Mouse (Mus musculus): Measurements from ENCODE around the gene Rgs14. TPM values are rescaled to one million over a fixed set of nuclear protein-coding genes. Genes with fewer than 3 reads are reported as not detected.

Gene Rgs14
- polyA plus RNA-seq (2014; fragmentation: Illumina TruSeq; extraction: RNeasy Lipid Tissue Mini Kit (QIAGEN cat#74804); ENCODE audit: low replicate concordance): not detected

DNA sequence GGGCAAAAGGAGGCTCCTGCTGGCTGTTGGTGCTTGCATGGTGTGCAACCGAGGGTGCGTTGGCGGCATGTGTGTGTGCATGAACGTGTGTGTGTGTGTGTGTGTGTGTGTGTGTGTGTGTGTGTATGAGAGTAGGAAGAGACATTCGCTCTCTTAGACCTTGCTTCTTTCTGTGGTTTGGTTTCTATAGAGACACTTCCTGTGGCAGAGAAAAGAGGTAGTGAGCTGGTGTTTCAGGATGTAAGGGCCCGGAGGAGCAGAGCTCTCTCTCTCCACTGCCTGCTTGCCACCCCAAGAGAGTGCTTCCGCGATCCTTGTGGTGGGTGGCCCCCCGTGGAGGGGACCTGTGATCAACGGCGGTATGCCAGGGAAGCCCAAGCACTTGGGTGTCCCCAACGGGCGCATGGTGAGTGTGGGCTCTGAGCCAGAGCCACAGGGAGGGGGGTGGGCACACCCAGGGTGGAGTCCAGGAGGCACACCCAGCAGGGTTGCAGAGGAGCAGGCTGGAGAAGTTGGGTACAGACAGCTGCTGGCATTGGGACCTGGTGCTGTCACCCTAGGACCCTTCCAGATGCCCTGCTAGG, at the start of gene Rgs14:
Rgs14 (plus strand) TSS at position 202 of the 584 bp plus-strand sequence.

DNA sequence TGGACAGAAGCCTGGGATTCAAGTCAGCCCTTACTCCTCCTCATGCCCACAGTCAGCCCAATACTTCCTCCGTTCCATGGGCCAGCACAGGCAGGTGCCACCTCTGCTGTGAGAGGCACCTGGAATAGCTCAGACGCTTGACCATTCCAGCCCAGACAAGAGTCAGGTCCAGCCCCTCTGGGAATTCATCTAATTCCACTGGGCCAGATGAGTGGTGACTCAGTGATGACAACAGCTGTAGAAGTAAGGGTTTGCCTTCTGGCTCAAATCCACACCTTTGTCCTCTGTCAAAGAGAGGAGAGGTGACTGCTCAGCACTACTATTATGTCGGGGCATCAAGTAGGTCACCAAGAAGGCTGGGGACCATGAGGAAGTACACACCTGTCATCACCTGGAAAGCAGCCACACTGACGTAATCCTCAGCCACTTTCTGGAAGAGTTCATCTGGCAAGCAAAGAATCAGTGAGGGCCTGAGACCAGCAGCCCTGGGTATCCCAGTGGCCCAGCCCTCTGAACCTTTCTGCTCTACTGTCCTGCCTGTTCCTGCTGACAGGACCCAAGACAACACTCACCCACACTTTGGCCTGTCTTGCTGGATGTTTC, 49.5 kb upstream of the Rgs14 start, which contains the start of gene Prelid1:
Prelid1 (plus strand) TSS at position 570 of the 603 bp plus-strand sequence.

DNA sequence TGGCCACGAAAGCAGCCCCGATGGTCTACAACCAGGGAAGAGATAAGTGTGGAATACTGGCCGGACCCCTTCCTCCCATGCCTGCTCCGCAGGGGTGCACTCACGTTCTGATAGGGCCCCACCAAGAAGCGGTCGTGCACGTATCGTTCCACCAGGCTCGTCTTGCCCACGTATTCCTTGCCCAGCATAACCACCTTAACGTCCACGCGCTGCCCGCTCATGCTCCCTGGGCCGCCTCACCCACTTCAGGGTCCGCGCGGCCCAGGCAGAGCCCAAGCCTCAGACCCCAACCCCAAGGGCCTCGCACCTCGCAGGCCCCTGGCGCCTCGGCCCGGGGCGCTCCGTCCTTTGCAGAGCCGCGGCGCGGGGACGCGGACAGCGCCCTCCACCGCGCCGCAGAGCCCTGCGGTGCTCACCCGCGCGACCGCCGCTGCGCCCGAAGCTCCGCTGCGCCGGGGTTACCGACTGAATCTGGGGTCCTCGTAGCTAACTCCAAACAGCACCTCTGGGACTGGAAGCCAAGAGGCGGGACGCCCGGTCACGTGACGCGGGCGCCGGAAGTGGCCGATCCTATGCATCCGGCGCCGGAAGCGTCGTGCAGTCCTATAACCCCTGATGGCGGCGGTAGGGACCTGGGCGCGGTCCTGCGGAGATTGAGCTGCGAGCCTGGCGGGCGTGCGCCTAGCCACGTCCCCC, 48.0 kb upstream of the Rgs14 start, which contains the start of gene Rab24:
Rab24 (minus strand) TSS at position 513 of the 696 bp plus-strand sequence.

DNA sequence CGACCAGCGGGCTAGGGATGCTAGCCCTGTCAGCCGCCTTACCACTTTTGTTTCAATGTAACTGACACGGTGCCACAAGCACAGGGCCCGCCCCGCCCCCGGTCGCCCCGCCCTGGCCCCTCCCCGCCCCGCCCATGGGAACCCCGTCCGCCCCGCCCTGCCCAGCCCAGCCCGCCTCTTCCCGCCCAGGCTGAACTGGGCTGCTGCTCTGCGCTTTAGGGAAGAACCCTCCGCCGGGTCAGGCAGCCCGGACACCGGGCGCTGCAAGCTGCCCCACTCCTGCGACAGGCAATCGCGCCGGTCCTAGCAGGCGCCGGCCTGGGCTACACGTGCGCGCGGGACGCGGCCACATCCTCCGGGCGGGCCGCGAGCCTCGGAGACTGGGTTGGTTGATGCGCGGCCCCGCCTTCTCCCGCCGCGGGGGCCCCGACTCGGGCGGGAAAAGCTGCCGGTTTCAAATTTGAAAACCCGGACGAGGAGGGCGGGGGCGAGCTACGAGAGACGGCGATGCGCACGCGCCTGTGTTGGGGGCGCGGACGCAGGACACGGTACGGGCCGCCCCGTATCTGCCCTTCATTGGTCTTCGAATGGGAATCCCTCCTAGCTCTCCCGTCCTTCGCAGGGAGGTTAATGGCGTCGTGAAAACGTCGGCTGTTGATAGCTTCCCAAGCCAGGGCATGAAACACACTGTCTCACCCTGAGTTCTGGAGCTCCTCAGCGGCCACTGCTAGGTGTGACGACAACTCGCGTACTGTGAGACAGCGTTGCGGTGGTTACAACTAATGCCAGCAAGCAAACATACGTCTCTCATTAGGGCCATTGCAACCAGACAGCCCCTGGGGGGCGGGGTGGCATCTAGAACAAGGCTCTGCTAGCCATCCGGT, 39.6 kb upstream of the Rgs14 start, which contains the start of gene Mxd3:
Mxd3 (minus strand) TSS at position 141 of the 884 bp plus-strand sequence.

DNA sequence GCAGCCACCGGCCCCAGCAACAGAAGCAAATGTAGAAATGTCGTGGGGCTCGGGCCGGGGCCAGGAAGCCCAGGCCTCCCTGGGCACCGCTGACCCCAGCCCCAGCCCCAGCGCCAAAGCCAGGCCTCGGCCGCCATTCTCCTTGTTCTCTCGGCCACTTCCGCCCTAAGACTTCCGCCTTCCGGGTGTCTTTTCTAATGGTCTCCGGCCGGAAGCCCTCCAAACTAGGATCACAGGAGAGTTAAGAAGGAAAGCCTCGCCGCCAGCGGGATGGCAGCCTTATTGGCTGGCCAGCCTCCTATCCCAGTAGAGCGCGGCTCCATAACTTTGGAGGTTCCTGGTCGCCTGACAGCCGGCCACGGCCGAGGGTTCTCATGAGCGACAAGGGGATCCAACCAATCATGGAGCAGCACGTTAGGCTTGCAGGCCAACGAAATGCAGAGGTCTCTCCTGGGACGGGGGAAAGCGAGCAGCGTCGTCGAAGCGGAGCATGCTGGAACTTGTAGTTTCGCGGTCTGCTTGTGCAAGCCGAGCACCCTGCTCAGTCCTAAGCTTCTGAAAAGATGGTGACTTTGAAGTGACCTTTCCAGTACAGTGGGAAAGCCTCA, 7.0 kb upstream of the Rgs14 start, which contains the start of gene Lman2:
Lman2 (minus strand) TSS at position 331 of the 608 bp plus-strand sequence.

DNA sequence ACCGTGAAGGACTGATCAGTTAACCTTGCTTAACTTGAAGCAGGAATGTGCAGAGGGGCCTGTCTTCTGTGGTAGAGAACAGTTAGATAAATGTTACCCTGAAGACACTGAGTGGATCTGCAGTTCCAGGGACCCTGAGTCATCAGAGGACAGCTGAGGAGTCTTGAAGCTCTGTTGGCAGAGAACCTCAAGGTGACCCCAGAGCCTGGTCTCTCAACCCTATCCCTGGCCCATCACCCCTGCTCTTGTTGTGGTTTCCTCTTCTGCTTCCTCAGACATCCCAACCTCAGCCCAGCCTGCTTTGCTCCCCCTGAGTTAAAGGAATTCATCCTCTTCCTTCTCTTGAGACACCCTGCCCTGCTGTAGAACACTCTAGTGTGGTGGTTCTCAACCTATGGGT, 28.6 kb downstream of the Rgs14 start, which contains the start of gene Slc34a1:
Slc34a1 (plus strand) TSS at position 100 of the 400 bp plus-strand sequence.

DNA sequence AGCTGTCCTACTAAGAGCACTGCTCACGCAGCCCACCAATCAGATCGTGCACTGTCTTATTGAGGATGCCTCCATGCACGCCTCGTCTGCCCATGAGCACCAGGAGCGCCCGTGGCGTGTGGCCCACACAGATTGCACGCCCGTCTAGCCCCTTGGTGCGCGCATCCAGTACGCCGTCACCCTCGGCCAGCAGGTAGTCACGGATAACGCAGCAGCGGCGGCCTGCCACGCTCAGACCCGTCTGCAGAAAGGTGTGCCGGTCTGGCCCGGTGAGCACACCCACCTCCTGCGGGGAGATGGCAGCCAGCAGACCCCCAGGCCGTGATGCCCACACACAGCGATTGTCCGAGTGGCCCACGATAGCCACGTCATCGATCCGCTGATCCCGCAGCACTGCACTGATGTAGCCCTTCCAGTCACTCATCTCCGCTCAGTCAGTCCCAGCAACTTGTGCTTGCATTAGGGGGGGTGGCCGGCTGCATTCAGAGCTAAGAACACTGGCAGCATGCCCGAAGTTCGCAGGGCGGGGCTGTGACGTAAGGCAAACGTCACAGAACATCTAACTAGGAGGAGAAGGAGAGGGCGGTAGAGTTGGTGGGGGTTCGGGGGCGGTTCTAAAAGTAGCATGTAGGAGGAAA, 45.3 kb downstream of the Rgs14 start, which contains the start of gene Pfn3:
Pfn3 (minus strand) TSS at position 490 of the 638 bp plus-strand sequence.

DNA sequence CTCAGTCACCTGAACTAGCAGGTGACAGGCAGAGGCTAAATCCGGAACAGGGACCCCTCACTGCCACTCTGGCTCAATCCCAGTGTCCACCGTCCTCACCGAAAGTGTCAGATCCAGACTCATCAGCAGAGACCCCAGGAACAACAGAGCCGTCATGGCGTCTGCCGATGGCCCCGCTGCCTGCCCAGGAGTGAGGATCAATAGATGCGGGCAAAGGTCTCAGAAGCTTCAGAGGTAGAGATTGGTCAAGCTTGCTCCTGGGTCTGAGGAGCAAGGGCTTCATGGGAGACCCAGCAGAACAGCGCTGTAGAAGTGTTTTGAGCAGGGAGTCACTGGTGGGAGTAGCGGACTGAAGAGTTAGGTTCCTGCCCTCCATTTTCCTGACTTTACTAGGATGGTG, 57.1 kb downstream of the Rgs14 start, which contains the start of gene F12:
F12 (minus strand) TSS at position 181 of the 400 bp plus-strand sequence.

Other genes starting within 250 kb of the Rgs14 start
- gene Gm17617, start 236.2 kb upstream of the Rgs14 start, polyA plus RNA-seq (2014; fragmentation: Illumina TruSeq; extraction: RNeasy Lipid Tissue Mini Kit (QIAGEN cat#74804); ENCODE audit: low replicate concordance): not detected
- gene Fgfr4, start 217.1 kb upstream of the Rgs14 start, polyA plus RNA-seq (2014; fragmentation: Illumina TruSeq; extraction: RNeasy Lipid Tissue Mini Kit (QIAGEN cat#74804); ENCODE audit: low replicate concordance): not detected
- gene Nsd1, start 159.9 kb upstream of the Rgs14 start, polyA plus RNA-seq (2014; fragmentation: Illumina TruSeq; extraction: RNeasy Lipid Tissue Mini Kit (QIAGEN cat#74804); ENCODE audit: low replicate concordance): 67.2 TPM
- gene Prelid1, start 49.2 kb upstream of the Rgs14 start, polyA plus RNA-seq (2014; fragmentation: Illumina TruSeq; extraction: RNeasy Lipid Tissue Mini Kit (QIAGEN cat#74804); ENCODE audit: low replicate concordance): 12.0 TPM
- 13.8 TPM for gene Rab24, start 47.8 kb upstream of the Rgs14 start, polyA plus RNA-seq (2014; fragmentation: Illumina TruSeq; extraction: RNeasy Lipid Tissue Mini Kit (QIAGEN cat#74804); ENCODE audit: low replicate concordance)
- 0.30 TPM for gene Mxd3, start 39.9 kb upstream of the Rgs14 start, polyA plus RNA-seq (2014; fragmentation: Illumina TruSeq; extraction: RNeasy Lipid Tissue Mini Kit (QIAGEN cat#74804); ENCODE audit: low replicate concordance)
- gene Lman2, start 6.9 kb upstream of the Rgs14 start, polyA plus RNA-seq (2014; fragmentation: Illumina TruSeq; extraction: RNeasy Lipid Tissue Mini Kit (QIAGEN cat#74804); ENCODE audit: low replicate concordance): 30.2 TPM
- gene Slc34a1, start 28.5 kb downstream of the Rgs14 start, polyA plus RNA-seq (2014; fragmentation: Illumina TruSeq; extraction: RNeasy Lipid Tissue Mini Kit (QIAGEN cat#74804); ENCODE audit: low replicate concordance): not detected
- not detected for gene Pfn3, start 45.5 kb downstream of the Rgs14 start, polyA plus RNA-seq (2014; fragmentation: Illumina TruSeq; extraction: RNeasy Lipid Tissue Mini Kit (QIAGEN cat#74804); ENCODE audit: low replicate concordance)
- not detected for gene F12, start 57.1 kb downstream of the Rgs14 start, polyA plus RNA-seq (2014; fragmentation: Illumina TruSeq; extraction: RNeasy Lipid Tissue Mini Kit (QIAGEN cat#74804); ENCODE audit: low replicate concordance)
- 3.2 TPM for gene Grk6, start 75.3 kb downstream of the Rgs14 start, polyA plus RNA-seq (2014; fragmentation: Illumina TruSeq; extraction: RNeasy Lipid Tissue Mini Kit (QIAGEN cat#74804); ENCODE audit: low replicate concordance)
- not detected for gene Prr7, start 94.5 kb downstream of the Rgs14 start, polyA plus RNA-seq (2014; fragmentation: Illumina TruSeq; extraction: RNeasy Lipid Tissue Mini Kit (QIAGEN cat#74804); ENCODE audit: low replicate concordance)
- 0.26 TPM for gene Dbn1, start 118.4 kb downstream of the Rgs14 start, polyA plus RNA-seq (2014; fragmentation: Illumina TruSeq; extraction: RNeasy Lipid Tissue Mini Kit (QIAGEN cat#74804); ENCODE audit: low replicate concordance)
- 0.26 TPM for gene Pdlim7, start 143.9 kb downstream of the Rgs14 start, polyA plus RNA-seq (2014; fragmentation: Illumina TruSeq; extraction: RNeasy Lipid Tissue Mini Kit (QIAGEN cat#74804); ENCODE audit: low replicate concordance)
- 0.19 TPM for gene Dok3, start 159.6 kb downstream of the Rgs14 start, polyA plus RNA-seq (2014; fragmentation: Illumina TruSeq; extraction: RNeasy Lipid Tissue Mini Kit (QIAGEN cat#74804); ENCODE audit: low replicate concordance)
- gene Ddx41, start 166.9 kb downstream of the Rgs14 start, polyA plus RNA-seq (2014; fragmentation: Illumina TruSeq; extraction: RNeasy Lipid Tissue Mini Kit (QIAGEN cat#74804); ENCODE audit: low replicate concordance): 1.0 TPM
- 3.7 TPM for gene Fam193b, start 201.4 kb downstream of the Rgs14 start, polyA plus RNA-seq (2014; fragmentation: Illumina TruSeq; extraction: RNeasy Lipid Tissue Mini Kit (QIAGEN cat#74804); ENCODE audit: low replicate concordance)
- 22.9 TPM for gene Tmed9, start 204.0 kb downstream of the Rgs14 start, polyA plus RNA-seq (2014; fragmentation: Illumina TruSeq; extraction: RNeasy Lipid Tissue Mini Kit (QIAGEN cat#74804); ENCODE audit: low replicate concordance)
- 1.4 TPM for gene B4galt7, start 230.2 kb downstream of the Rgs14 start, polyA plus RNA-seq (2014; fragmentation: Illumina TruSeq; extraction: RNeasy Lipid Tissue Mini Kit (QIAGEN cat#74804); ENCODE audit: low replicate concordance)